Mouse (Mus musculus) lung, postnatal 0 days (tissue): Measurements from ENCODE around the gene Kcnq1.

Source experiments
- CTCF ChIP-seq: IDR thresholded peaks from 2 replicates; pipeline ENCODE4 v1.5.1; 2016; ENCODE audit warnings: antibody characterized with exemption, mild to moderate bottlenecking
- EP300 ChIP-seq: IDR thresholded peaks from 2 replicates; pipeline ENCODE4 v1.6.1; 2016; ENCODE audit warnings: antibody characterized with exemption, mild to moderate bottlenecking, control low read depth

DNA sequence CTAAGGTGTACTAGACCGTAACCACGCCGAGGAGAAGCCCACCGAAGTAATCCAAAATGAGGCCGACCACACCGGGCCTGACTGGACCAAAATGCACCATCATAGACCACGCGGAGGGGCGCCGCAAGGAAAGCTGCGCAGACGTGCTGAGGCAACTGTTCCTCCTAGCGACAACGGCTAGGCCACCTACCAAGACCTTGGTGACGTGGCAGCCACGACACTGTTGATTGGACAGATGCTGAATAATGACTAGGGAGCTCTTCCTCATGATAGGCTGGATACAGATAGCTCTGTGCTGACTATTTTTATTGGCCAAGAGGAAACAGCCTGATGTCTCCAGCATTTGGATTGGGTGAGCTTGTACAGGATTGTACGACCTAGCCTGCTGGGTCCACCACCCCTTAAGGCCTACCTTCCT lies 190.2 kb downstream of the Kcnq1 start:
- TF ChIP-seq CTCF = 0 out of 2 replicates have a peak, but pooled peaks have one; percentile 17
- no peak for TF ChIP-seq EP300
